Mouse (Mus musculus) layer of hippocampus, adult 9-11 months (tissue): ENCODE data around the gene Mark2.
"Not testable (repeated sequence)": the region's sequence is repeated elsewhere in the genome, so short reads cannot be mapped to it uniquely, and the experiment has no call there.

ENCODE experiments used
- DNase-seq: peaks from one replicate; pipeline ENCODE4 v3.0.0; 2022

Mark2 gene

DNA sequence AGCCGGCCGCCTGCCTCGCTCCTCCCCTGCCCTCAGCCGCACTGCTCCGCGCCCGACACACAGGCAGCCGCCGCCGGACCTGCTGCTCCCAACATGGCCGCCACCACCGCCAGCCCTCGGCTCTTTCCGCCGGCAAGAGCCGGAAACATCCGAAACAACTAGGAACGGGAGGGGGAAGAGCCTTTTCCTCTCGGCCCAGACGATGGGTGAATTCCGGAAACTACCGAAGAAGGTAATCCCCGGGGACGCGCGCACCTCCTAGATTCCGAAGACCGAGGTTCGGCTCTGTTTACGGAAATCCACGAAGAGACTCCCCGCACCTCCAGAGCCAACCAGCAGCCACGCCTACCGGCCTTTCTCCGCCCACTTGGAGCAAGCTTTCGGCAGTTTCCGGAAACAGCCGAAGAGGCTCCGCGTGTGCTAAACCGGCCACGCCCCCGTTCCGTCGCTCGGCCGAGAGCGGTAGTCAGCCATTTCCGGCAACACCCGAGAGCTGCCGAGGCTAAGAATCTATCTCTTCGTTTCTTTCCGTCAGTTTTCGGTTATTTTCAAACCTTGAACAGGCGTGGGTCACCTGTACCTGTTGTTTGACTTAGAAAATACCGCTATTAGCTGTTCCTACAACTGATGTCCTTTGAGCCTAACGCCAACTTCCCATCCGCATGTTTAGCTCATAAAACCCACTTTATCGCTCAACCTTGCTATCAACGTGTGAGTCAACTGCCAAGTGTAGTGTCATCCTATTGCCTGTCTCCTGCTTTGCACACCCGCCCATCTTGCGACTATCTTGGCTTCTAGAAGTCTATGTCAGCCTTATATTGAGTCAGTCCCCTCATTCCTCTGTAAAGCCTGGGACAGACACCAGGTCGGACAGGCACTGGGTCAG, at the start of gene Mark2:
TSS of gene Mark2 (minus strand) at position 349 of the 886 bp plus-strand sequence.
- peak; percentile 99 for DNase-seq

DNA sequence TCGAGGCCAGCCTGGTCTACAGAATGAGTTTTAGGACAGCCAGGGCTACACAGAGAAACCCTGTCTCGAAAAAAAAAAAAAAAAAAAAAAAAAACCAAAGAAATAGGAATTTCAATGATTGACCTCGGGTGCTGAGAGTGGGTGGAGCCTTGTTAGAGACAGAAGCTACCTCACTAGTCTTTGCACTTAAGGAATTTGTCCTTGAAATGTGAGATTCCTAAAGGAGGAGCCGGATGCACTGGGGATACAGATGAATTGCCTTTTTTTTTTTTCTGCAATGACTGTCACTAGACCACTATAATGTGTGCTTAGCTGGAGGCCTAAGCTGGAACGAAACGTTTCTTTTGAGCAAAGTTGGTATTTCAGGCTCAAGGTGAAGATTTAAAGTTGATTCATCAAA, 46.8 kb upstream of the Mark2 start:
- no peak for DNase-seq

DNA sequence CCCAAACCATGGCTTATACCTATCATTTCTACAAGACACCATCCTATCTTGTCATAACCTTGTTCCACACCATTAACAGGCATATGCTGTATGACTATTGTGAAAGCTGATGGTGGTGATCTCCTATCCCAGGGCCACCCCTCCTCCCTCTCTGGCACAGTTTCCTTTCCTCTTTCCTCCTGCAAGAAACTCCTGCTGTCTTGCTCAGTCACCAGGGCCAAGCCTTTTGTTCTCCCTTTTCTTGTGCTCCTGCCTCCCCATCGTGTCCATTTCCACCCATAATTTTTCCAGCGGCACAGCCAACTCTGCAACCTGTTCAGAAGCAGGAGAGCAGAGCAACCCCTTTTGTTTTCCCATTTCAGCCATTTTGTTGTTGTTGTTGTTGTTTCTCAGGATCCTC, 44.4 kb upstream of the Mark2 start:
- DNase-seq: no peak

DNA sequence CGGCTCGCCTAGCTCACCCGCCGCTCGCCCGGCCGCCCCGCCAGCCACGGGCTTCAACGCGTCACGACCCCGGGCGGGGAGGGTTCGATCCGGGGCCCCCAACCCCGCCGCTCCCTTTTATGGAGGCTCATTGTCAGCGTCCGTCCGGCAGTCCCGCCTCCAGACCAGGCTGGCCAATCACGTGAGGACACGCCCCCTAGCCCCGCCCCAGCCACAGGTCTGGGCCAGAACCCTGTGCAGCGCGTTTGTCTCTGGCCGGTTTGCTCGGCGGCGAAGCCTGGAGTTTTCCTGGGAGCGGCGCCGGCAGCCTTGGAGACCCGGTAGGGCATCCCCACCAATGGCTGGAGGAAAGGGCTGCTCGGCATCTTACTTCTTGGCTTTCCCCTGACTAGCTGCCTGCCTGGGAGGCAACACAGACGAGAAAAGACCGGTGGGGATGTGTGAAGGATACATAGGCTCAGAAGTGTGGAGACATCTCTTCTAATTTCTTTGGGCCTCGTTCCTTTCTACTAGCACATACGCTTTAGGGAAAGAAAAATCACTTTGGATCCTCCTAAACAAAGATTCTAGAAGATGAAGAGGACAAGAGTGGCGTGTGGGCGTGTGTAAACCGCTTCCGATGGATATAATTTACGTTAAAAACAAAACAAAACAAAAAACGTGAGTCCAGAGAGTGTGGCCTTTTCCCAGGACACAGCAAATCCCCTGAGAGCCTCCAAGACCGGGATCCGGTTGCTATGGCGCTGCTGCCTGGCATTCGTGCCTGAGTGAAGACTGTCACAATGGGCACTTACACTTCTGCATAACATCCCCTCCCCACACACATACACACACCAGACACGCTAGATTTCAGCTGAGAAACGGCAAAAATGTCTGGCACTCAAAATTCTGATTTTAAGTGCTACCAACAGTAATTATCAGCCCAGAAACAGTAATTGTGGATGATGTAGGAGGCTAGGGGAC, 41.5 kb upstream of the Mark2 start, which contains the start of gene Spindoc:
TSS of gene Spindoc (minus strand) at position 92 of the 963 bp plus-strand sequence.
- DNase-seq: peak; percentile 97

DNA sequence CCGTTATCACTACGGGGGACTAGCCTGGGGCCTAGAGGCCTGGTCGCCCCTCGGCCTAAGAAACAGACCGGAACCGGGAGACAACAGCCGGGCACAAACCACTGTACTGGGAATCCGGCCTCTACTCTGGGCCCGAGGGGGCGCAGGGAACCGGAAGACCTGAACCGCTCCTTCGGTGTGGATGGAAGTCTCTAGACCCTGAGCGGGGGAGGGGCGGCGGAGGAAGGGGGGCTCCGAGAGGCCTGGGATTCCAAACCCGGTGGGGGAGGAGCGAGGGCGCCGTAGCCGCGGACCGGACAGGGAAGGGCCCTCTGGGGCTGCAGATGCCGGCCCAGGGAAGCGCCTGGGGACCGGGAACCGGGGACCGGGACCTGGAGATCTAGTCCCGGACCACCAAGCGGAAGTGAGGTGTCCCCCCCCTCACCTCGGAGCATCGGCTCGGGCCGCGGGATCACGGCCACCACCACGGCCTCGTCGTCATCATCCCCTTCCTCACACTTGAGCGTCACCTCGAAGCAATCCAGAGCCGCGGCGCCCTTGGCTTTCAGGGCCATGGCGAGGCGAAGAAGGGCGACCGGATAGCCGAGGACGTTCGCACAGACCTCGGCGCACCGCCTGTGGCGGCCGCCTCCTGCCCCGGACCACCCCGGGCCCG, 40.7 kb upstream of the Mark2 start:
- DNase-seq: peak; percentile 19

DNA sequence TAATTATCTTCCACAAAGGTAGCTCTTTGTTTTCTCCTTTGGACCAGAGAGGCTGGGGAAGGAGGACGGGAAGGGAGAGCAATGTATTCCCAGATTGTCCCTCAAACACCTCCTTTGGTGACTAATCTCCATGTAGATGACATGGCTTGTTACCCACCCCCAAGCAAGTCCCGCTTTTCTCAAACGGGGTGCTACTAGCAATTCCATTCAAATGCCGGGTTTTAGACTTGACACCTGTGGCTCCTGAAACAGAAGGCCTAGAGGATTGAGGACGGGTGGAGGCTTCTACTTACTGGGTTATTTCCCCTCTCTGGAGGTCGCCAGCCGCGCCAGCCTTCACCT, 40.2 kb upstream of the Mark2 start:
- DNase-seq: peak; percentile 13

DNA sequence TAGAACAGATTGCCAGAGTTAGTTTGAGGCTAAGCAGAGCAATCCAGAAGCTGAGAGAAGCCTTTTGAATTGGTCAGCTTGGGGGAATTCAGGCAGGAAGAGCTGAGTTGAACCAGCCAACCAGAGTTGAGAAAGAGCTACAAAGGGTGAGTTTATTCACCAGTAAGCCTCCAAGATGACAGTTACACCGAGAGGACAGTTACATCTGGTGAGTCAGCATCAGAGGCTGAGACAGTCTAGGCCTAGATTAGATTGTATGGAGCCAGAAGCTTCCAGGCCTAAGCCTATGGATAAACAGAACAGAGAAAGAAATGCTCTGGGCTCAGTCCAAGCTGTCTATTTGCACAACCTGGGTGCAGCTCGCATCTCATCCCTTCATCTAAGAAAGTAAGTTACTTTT, 36.0 kb upstream of the Mark2 start:
- no peak for DNase-seq

DNA sequence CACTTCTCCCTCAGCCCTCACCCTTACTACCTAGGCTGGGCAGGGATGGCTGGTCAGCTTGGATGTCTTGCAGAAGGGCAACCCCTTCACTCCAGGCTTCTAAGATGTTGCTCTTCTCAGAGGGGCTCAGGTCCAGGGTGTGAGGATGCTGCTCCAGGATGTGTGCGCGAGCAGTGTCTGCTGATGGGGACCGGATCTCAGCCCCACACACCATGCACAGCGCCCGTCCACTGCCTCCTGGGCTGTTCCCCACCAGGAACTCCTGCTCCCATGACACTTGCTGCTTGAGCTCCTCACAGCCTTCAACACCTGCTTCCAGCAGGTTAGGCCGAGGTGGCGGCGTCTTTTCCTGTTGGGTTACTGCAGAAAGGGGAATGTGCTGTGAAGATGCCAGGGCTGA, 32.8 kb upstream of the Mark2 start:
- DNase-seq: no peak

DNA sequence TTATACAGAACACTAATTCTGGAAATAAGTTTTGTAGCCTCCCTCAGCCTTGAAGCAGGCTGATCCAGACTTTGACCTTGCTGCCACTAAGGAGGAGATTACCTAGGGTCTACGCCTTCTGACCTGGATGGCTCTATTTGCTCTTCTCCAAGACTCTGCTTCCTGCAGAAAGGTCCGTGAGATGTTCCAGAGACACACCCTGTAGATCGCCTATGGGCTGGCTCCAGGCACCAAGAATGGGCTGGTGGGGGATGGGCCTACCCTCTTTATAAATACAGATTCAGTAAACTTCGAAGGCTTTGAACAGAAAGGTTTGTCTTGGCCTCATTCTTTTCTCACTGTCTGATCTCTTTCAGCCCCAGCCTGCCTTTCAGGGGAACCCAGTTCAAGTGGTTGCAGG, 27.8 kb upstream of the Mark2 start:
- not testable (repeated sequence) for DNase-seq

DNA sequence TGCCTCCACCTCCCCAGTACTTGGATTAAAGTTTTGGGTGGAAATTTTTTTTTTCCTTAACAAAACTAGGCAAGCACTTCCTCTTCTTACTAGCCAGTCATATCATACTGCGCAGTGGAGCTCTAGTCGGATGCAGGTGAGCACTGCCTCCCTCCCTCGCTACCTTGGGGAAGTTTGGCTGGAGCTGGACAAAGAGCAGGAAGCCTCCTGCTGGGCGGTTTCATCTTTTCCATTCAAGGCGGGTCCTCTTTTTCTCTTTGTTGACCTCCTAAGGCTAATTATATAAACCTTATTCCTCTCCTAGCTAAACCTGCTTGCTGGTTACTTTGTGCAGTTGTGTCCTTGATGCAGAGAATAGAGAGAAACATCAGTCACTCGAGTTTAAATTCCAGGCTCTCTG, 12.0 kb upstream of the Mark2 start:
- DNase-seq: no peak

DNA sequence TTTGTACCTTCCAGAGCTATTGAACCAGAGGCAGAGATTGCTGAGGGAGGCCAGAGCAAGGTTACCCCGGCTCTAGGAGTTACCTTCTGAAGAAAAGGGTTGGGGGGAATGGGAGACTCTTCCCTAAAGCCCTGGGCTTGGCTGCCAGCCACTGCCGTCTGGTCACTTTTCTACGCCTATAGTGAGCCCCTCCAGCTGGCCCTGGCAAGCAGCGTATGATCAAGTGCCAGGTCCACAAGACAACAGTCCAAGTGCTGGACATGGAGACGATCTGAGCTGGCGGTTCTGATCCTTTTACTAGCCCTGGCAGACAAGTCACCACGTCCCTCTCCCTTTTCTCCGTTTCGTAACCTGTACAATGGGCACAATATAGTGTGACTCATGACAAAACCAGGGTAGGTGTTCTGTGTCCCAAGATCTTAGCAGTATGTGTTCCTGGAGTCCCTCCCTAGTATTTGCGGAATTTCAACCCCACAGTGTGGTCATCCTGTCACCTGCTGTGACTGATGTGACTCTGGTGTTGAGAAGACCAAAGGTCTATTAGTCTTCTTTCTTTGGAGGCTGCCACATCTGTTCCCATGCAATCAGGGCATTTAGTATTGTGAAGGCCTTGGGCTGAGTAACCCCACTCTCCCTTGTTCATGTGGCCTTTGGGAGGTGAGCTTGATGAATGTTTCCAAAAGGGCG, 11.3 kb upstream of the Mark2 start:
- DNase-seq: no peak

DNA sequence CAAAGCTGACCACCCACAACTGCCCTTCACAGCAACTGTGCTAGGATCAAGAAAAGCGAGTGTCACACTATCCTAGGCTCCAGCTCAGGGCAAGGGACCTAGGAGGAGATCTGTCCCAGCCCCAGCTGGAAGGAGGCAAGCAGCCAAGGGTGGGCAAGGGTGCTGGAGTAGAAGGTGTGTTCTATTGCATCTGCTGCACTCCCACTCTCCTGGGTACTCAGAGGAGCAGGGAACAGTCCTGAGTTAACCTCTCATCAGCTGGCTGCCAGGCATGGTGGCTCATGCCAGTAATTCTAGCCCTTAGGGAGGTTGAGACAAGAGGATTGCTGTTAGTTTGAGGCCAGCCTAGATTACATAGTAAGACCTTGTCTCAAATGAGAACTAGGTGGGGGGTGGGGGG, 8.3 kb upstream of the Mark2 start:
- no peak for DNase-seq

DNA sequence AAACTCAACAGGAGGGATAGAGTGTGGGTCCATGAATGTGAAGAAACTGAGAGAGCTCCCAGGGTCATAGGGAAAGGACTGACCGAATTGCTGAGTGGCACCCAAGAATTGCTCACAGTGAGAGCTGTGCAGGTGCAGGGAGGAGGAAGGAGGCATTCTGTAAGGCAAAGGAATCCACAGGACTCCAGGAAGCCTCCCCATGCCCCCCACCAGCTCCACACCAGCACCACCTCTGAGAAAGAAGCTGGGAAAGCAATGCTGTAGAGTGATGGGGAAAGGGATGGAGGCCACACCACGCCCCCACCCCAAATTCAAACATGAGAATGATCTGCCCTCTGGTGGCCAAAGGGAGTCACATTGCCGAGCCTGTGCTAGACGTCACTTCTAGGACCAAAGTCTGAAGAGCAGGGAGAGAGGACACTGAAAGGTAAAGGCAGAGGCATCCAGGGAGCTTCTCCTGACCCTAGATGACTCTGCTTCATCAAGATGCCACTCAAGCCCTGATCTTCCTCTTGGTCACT, 3.6 kb upstream of the Mark2 start:
- DNase-seq: peak; percentile 23

DNA sequence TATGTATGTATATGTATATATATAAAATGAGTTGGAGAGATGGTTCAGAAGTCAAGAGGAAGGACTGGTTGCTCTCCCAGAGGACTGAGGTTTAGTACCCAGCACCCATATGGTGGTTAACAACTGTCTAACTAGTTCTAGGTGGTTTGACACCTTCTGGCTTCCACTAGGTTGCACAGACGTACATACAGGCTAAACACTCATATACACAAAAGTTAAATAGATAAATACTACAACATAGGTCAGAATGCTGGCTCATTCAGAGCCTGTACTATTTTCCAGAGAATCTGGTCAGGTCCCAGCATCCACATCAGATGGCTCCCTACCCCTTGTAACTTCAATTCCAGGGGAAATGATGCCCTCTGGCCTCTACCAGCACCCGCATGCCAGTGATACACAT, 986 bp upstream of the Mark2 start:
- DNase-seq: no peak

DNA sequence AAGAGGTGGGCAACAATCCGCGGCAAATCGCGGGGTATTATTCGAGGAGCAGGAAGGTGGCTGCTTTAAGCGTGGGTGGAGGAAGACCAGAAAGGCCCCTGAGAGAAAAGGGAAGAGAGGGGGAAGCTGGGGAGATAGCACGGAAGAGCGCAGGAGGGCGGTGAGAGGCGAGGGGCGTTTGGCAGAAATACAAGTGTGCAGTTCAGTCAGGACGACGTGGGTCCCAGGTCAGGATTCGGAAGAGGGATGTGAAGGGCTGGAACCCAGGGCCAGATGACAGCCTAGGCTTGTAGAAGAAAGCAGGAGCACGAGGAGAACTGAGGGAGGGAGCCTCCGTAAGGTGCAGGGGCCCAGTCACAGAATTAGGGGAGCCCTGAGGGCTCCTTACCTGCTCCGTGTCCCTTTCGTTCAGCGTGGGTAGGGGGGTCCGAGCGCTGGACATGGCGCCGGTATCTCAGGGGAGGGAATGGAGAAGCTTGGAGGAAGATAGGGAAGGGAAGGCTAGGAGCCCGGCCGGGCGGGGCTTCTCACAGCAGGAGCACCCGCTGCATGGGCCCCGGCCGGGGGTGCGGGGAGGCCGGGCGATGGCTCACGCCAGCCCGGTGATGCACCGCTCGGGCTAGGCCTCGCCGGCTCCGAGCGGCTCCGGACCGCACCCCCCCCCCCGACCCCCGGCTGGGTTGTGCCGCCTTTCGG, 732 bp downstream of the Mark2 start:
- peak; percentile 30 for DNase-seq

DNA sequence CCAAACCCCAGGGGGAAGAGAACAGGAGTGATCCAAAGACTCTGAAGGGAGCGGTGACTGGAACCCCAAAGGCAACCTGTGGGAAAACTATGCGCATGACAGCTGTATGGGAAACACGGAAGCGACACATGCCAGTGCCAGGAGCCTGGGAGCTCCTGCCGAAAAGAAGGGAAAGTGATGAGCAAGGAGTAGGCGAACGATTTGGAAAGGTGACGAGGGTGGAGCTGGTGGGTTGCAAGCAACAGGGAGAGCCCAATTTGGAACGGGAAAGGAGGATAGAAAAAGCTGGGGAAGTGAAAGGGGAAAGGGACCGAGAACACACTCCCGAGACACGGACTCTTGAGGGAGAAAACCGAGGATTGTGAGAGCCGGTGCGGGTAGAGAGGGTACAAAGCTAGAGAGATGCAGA, 1.3 kb downstream of the Mark2 start:
- peak; percentile 33 for DNase-seq

DNA sequence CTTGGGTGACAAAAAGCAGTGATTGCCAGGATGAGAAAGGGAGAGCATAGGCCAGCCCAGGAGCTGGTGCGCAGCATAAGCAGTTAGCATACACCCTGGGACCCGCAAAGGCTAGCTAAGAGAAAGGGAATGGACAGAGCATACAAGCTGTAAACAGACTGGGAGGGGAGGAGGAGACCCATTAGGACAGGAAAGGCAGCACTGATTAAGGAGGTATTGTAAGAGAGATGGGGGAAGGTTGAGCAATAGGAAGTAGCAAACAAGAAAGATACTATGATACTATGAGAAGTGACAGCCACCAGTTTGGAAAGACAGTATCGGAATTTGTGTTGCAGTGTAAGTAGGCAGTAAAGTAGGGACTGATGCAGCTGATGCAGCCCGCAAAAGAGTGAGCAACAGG, 1.8 kb downstream of the Mark2 start:
- DNase-seq: no peak

DNA sequence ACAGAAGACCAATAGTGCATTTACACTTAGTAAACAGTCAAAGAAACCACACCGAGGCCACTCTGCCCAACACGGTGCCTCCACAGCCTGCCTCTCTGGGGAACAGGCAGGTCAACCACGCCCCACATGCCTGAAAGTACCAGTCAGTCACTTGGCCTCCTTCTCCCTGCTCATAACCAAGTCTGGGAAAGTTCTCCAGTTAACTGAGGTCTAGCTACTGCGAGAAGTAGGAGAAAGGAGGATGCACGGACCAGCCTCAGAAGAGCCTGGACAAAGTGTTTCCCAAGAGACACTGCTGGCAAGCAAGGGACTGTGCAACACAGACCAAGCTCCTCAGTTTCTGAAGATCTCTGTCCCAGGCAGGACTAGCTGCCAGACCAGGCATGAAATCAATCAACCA, 2.6 kb downstream of the Mark2 start:
- no peak for DNase-seq

DNA sequence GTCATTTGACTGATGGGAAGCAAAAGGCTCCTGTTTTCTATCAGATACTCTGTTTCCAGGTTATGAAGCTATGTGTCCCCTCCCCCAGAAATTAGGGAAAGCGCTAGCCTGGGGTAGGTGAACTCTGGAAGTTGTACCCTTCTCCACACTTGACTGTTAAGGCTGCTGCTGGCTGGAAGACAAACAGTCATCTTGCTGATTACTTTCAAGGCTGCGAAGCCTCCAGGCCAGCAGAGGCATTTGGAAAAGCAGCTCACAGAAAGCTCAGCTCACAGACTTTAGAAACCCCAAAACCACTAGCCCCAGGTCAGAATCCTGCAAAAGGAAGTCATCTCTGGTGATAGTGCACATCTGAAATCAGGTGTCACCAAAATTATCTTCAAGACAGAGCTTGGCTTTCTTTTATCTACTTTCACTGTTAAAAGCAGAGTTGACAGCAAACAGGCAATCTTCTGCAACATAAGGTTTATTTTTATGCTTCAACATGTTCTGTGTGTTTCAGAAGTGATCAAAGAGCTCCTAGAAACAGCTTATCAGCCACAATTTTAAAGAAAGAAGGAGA, 3.8 kb downstream of the Mark2 start:
- no peak for DNase-seq

DNA sequence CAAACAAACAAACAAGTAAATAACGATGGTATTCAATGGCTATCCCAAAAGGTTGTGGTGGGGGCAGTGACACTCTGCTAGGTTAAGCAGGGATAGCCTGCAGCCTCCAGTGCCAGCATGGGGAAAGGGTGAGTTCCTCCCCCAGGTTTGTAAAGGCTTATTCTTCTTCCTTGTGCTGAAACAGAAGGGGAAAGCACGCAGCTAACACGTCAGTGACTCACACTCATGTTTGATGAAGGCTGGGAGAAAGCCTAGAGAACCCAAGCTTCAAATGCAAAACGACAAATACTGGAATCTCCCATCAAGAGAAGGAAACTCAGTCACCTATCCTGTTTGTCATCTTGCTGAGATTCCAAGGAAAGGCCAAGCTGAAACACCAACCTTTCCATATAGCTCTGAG, 6.0 kb downstream of the Mark2 start:
- no peak for DNase-seq

DNA sequence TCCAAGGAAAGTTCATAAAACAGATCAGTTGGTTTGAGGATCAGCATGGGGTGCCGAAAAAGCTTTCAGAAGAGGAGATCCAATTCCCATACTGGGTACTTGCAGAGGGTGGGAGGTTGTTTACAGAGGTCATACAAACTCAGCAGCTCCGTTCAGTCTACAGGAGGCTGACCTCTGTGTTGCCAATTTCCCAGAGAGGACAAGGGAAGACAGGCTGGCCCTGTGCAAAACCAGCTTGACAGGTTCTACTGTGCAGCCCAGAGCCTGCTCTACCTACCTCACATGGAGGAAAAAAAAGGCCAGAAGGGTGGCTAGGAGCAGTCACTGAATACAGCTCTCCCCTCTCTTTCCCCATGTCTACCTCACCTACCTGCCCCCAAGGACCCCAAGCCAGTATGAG, 7.6 kb downstream of the Mark2 start:
- no peak for DNase-seq
